In genomic region chr10:120628066-120628465, GRCm38 (mm10) we compare ENCODE assay signal across 18 mouse cellular contexts.
DNase-seq lines count a peak whose midpoint lies in the region; ATAC-seq lines count a peak whose summit lies in the region.
"Had no signal": no experiment of that assay in that cellular context is flagged by ENCODE, and none has a peak within 500 bp of the region (broad histone marks: within the 10 kb centered on the region; RNA-seq: fewer than 3 reads in every experiment).

No protein-coding gene starts in this region.

- H3K36me3 ChIP-seq in midbrain, embryonic 11.5 days (ENCODE audit: control insufficient read depth, insufficient read depth, low read length): no peaks in the 10 kb centered on the region
- H3K36me3 ChIP-seq: hindbrain, embryonic 12.5 days; liver, embryonic 13.5 days; lung, embryonic 15.5 days; midbrain, embryonic 10.5 days had no signal

- H3K27ac ChIP-seq in midbrain, embryonic 11.5 days (ENCODE audit: low read depth, low read length): no peak overlapping the region
- H3K27ac ChIP-seq: hindbrain, embryonic 12.5 days; layer of hippocampus, adult 2 months; liver, embryonic 13.5 days; lung, embryonic 15.5 days; midbrain, embryonic 10.5 days had no signal

- DNase-seq in 3134 (ENCODE audit: extremely low read depth, insufficient read length, low spot score): peak; percentile 74
- peak; percentile 29 for DNase-seq in CD4-positive, CD25-positive, alpha-beta regulatory T cell, adult 2 months (ENCODE audit: low read depth, low spot score)
- DNase-seq in T-cell, adult 2 months (ENCODE audit: low spot score): peak; percentile 36
- no peak for DNase-seq in right cerebral cortex, postnatal 10 days (ENCODE audit: low spot score in 2 of 2)
- no peak for DNase-seq in testis, postnatal 10 days (ENCODE audit: low spot score)
- no peak for DNase-seq in right cerebral cortex, postnatal 14 days
- DNase-seq in midbrain, embryonic 11.5 days (ENCODE audit: low spot score, missing footprints): no peak
- DNase-seq: cerebellum, postnatal 25 days; kidney, adult 11 months; kidney, postnatal 10 days; liver, embryonic 13.5 days; thymus, adult 2 months had no signal

- no peak overlapping the region for H3K4me3 ChIP-seq in midbrain, embryonic 11.5 days (ENCODE audit: low read depth, low read length)
- H3K4me3 ChIP-seq: hindbrain, embryonic 12.5 days; layer of hippocampus, adult 2 months; liver, embryonic 13.5 days; lung, embryonic 15.5 days; midbrain, embryonic 10.5 days had no signal

- ATAC-seq in inflammation-experienced regulatory T-cells, adult 6 months: peak; percentile 52
- no peak for ATAC-seq in midbrain, embryonic 11.5 days (ENCODE audit: low FRiP score)

- no peak overlapping the region for H3K9ac ChIP-seq in midbrain, embryonic 11.5 days (ENCODE audit: low read length)
- H3K9ac ChIP-seq: hindbrain, embryonic 12.5 days; liver, embryonic 13.5 days; lung, embryonic 15.5 days had no signal

- WGBS in midbrain, embryonic 11.5 days: 81% methylated on average over 5 of the region's 5 CpGs

- no peaks in the 10 kb centered on the region for H3K27me3 ChIP-seq in midbrain, embryonic 11.5 days (ENCODE audit: control insufficient read depth, insufficient read depth, low read length)
- H3K27me3 ChIP-seq: CH12.LX; hindbrain, embryonic 12.5 days; liver, embryonic 13.5 days; lung, embryonic 15.5 days had no signal

- H3K4me2 ChIP-seq in midbrain, embryonic 11.5 days: no peak overlapping the region
- H3K4me2 ChIP-seq: hindbrain, embryonic 12.5 days; liver, embryonic 13.5 days; lung, embryonic 15.5 days had no signal

- H3K9me3 ChIP-seq in midbrain, embryonic 11.5 days (ENCODE audit: control insufficient read depth, low read length): no peaks in the 10 kb centered on the region
- H3K9me3 ChIP-seq: hindbrain, embryonic 12.5 days; liver, embryonic 13.5 days; lung, embryonic 15.5 days; midbrain, embryonic 10.5 days had no signal

- H3K4me1 ChIP-seq in midbrain, embryonic 11.5 days (ENCODE audit: control insufficient read depth, insufficient read depth, low read length): no peaks in the 10 kb centered on the region
- H3K4me1 ChIP-seq: hindbrain, embryonic 12.5 days; liver, embryonic 13.5 days; lung, embryonic 15.5 days had no signal

Comparison
In these comparisons a context has a peak if more than half of its experiments do, and no peak if none do; other contexts are left out.
1. DNase-seq: peak in 3134 (single experiment), CD4-positive, CD25-positive, alpha-beta regulatory T cell, adult 2 months (single experiment) and T-cell, adult 2 months (single experiment); none in right cerebral cortex, postnatal 10 days (0 of 2), testis, postnatal 10 days (single experiment), right cerebral cortex, postnatal 14 days (single experiment) and midbrain, embryonic 11.5 days (single experiment).